Mouse (Mus musculus) heart, postnatal 25 days (tissue): ENCODE measurements around the gene Ntf5. TPM values are rescaled to one million over a fixed set of nuclear protein-coding genes. Genes with fewer than 3 reads are reported as not detected.

Source experiments
- DNase-seq: peaks from one replicate; pipeline ENCODE4 v3.0.0; 2022; ENCODE audit warnings: low spot score
- intact Hi-C: fragments of 180-260 bp; cut with DNase I; formaldehyde crosslinking; loops from one replicate; pipeline ENCODE4 v1.15.1; 2025
- total RNA-seq, 2 experiments: library from RNA; stranded (reverse); gene quantifications; 2 replicates each; pipeline ENCODE4 v1.2.3; 2021

The Ntf5 gene
- total RNA-seq, 2 experiments from 2014 or later: 0.14 to 0.39 TPM

DNA sequence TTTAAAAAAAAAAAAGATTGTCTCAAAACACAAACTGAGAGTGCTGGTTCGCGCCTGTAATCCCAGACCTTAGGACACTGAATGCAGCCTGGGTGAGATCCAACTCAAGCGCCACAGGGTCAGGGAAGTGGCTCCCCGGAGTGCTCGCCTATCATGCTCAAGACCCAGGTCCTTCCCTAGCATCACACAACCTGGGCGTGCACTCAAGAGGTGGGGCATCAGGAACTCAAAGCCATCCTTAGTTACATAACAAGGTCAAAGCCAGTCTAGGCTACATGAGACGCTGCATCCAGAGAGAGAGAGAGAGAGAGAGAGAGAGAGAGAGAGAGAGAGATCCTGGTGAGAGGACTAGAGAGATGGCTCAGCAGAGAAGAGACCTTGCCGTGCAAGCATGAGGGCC is 13.1 kb downstream of the Ntf5 start:
- DNase-seq: no peak
- intact Hi-C loops: no loop called here

DNA sequence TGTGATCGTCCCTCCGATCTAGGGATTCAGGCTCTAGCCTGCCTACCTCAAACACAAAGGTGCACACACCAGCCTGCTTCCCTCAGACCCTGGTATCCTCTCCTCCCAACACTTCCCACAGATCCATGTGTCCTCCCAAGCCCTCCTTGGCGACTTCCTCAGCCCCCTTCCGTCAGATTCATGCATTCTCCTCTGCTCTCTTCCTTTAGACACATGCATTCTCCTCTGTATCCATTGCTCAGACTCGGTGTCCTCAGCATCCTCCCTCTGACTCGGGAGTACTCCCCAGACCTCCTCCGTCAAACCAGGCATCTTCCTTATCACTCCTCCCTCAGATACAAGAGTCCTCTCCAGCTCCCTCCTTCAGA is 20.3 kb downstream of the Ntf5 start:
- DNase-seq: no peak
- intact Hi-C loops: loop anchor here (2.0 to 5.0 kb wide), 2 partner anchors 27 to 37 kb away; partner anchors contain the start of gene Snrnp70

DNA sequence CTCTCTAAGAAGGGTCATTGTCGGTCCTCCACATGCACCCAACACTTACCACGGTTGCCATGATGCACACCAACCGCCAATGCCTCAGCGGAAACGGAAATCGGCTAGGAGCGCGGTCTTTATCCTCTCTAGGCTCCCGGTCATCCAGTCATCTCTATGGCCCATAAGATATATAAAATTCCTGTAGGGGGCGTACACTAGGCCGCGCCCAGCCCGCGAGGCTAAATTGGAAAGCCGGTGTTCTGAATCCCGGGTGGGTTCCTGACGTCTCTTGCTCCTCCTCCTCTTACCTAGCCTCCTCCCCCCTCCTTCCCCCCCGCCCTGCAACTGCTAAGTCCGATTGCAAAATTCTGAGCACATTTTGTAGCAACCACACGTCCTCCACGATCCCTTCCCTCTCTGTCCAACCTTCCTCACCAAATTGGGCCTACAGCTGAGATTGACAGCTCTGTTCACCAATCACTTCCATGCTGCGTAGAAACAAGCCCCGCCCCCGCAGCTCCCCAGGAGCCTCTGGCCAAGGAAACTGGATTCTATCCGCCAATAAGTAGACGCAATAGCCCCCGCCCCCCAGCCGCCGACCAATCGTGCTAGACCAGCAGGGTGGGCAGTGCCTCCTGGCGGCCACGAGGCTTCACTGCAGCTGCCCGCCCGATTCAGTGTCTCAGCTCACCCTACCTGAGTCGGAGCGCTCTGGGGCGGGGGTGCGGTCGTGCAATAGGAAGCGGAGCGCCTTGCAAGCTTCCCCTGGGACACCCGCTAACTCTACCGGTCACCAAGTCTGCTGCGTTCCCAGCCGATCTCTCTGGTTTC is 20.9 kb downstream of the Ntf5 start, which contains the start of gene Gys1:
TSS of gene Gys1 (plus strand) at position 642 of the 813 bp plus-strand sequence.
- peak; percentile 100 for DNase-seq
- intact Hi-C loops: loop anchor here (2.0 to 5.0 kb wide), 2 partner anchors 28 to 37 kb away; partner anchors contain the start of gene Snrnp70

- DNase-seq: no peak
- intact Hi-C loops: loop anchor here (2.0 kb wide), 1 partner anchor 28 kb away; no protein-coding TSS in a partner anchor
These were observed 21.5 kb downstream of the Ntf5 start for GRCm38 (mm10) chr7:45435038-45435437.

GRCm38 (mm10) chr7:45436444-45436843 is 22.9 kb downstream of the Ntf5 start:
- no peak for DNase-seq

GRCm38 (mm10) chr7:45437046-45437445 is 23.6 kb downstream of the Ntf5 start:
- intact Hi-C loops: no loop called here
- no peak for DNase-seq

More at GRCm38 (mm10) chr7:45436444-45436843, 22.9 kb downstream of the Ntf5 start:
- intact Hi-C loops: no loop called here

GRCm38 (mm10) chr7:45437521-45438276 is 24.2 kb downstream of the Ntf5 start, which contains the start of gene Ruvbl2:
Gene Ruvbl2 (minus strand): TSS chr7:45438096.
- no peak for DNase-seq
- intact Hi-C loops: no loop called here

- intact Hi-C loops: no loop called here
- DNase-seq: no peak
These were observed 30.3 kb downstream of the Ntf5 start for GRCm38 (mm10) chr7:45443526-45444420.

DNA sequence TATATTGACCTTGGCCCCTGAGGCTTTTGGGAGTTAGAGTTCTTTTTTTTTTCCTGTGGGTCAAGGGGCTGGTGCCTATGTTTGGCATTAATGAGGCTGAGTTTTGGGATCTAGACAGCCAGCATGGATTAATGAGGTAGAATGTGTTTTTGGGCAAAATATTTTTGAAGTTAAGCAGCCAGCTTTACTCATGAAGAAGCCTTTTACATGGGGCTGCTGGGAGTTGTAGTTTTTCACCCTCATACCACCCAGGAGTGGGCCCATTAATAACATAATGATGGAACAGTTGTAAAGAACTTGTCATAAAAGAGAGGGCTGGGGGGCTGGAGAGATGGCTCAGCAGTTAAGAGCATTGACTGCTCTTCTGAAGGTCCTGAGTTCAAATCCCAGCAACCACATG is 33.1 kb downstream of the Ntf5 start:
- no peak for DNase-seq
- intact Hi-C loops: no loop called here

- intact Hi-C loops: no loop called here
- DNase-seq: no peak
These were observed 34.0 kb downstream of the Ntf5 start for GRCm38 (mm10) chr7:45447325-45447990.

- intact Hi-C loops: loop anchor here (2.0 kb wide), 1 partner anchor 111 kb away; no protein-coding TSS in a partner anchor
These were observed 36.5 kb downstream of the Ntf5 start for GRCm38 (mm10) chr7:45449974-45450373.

DNA sequence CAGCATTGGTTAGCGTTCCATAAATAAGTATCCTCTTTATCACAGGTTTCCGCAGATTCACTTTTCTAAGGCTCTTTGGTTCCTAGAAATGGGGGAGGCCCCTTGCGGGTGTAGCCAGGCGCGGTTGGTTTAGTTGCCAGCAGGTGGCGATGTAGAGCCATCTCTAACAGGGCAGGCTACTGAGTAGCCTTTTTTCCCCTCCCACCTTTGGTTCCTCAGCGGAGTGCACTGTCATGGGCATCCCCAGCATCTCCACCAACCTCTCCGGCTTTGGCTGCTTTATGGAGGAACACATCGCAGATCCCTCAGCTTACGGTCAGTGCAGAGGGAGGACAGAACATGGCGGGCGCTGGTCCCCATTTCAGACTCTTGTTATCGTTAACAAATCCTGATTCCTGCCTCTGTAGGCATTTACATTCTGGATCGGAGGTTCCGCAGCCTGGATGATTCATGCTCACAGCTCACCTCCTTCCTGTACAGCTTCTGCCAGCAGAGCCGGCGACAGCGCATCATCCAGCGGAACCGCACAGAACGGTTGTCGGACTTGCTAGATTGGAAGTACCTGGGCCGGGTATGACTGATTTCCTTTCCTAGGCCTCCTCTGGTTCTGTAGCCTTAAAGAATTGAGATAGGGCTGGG is 38.0 kb downstream of the Ntf5 start:
- intact Hi-C loops: loop anchor here (2.0 kb wide), 1 partner anchor 109 kb away; no protein-coding TSS in a partner anchor
- DNase-seq: peak; percentile 49

More at GRCm38 (mm10) chr7:45449974-45450373, 36.5 kb downstream of the Ntf5 start:
- DNase-seq: no peak

GRCm38 (mm10) chr7:45454971-45455370 is 41.5 kb downstream of the Ntf5 start:
- intact Hi-C loops: no loop called here
- no peak for DNase-seq

DNA sequence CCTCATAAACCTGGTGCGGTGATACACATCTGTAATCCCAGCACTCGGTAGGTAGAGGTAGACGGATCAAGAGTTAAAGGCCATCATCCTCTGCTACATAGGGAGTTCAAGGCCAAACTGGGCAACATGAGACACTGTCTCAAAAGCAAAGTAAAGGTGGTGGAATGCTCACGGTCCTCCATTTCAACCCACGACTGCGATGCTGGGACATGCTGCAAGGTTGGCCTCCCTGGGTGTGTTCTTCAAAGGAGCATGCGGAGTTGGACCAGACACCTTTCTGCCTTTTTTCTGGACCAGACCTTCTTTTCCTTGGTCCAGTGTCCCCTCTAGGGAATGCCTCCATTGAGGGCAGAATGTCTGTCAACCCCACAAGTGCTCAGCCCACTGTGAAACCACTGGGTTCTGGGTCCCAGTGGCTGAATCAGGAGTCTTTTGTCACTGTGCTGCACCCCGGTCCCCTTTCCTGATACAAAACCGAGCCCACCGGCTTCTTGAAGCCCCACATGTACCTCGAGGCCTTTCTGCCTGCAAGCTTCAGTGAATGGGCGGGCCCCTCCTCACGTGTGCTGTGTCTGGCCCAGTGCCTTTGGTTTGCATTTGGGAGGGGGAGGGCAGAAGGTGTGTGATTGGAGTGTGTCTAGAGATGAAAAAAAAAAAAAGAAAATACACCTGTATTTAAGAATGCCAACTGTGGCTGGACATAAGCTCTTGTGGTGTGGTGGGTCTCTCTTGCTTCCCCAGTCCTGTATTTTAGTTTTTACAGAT is 42.6 kb downstream of the Ntf5 start:
- intact Hi-C loops: no loop called here
- DNase-seq: no peak

DNA sequence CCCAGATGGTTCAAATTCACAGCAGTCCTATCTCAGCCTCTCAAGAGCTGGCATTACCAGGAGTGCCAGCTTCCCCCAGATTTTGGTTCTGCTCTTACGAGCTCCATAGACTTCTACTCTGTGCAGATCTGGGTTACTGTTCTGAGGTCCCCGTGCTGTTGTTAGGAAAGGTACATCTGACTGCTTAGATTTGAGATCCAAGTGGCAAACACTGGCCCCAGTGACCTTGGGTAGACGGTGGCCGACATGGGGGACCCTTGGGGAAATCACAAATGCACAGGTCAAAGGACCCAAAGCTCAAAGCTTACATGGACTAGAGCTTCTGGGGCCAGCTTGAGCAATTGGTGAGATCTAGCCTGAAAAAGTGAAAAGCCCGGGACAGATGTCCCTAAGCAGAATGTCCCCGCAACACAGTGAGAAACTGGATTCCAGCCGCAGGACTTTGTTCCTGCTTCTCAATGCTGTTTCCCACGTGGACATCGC is 43.3 kb downstream of the Ntf5 start:
- intact Hi-C loops: no loop called here
- no peak for DNase-seq

- intact Hi-C loops: no loop called here
These were observed 43.9 kb downstream of the Ntf5 start for GRCm38 (mm10) chr7:45457204-45458060.

More at GRCm38 (mm10) chr7:45457204-45458060, 43.9 kb downstream of the Ntf5 start:
- DNase-seq: no peak
